Mouse (Mus musculus) testis, adult 2 months (tissue): ENCODE measurements around the gene Atp8b2.

Experiments
- CTCF ChIP-seq: fragments of 200-500 bp; IDR thresholded peaks from 2 replicates; pipeline ENCODE4 v1.5.1; 2012; ENCODE audit warnings: low read depth, mild to moderate bottlenecking, inconsistent platforms, low read length, moderate library complexity; ENCODE audit not compliant: control insufficient read depth, insufficient read depth, insufficient replicate concordance
- POLR2A ChIP-seq: fragments of 200-500 bp; IDR thresholded peaks from 2 replicates; pipeline ENCODE4 v1.6.1; 2012; ENCODE audit warnings: low read depth, mild to moderate bottlenecking, inconsistent platforms, low read length, moderate library complexity; ENCODE audit not compliant: control insufficient read depth

GRCm38 (mm10) chr3:89957880-89958279 lies 5.4 kb downstream of the Atp8b2 start:
- TF ChIP-seq CTCF (no peak), POLR2A (no peak)
